Mouse (Mus musculus) testis, adult 2 months (tissue): ENCODE measurements around the gene Olfr601. TPM values are rescaled to one million over a fixed set of nuclear protein-coding genes. Genes with fewer than 3 reads are reported as not detected.
"Not testable (repeated sequence)": the region's sequence is repeated elsewhere in the genome, so short reads cannot be mapped to it uniquely, and the experiment has no call there.

ENCODE experiments used
- H3K27ac ChIP-seq: fragments of 200-500 bp; 2 replicates; pipeline ENCODE4 v1.5.1; 2012; ENCODE audit warnings: low read depth, low read length; ENCODE audit not compliant: control insufficient read depth, insufficient read depth
- H3K27me3 ChIP-seq: fragments of 200-500 bp; 2 replicates; pipeline ENCODE4 v1.6.1; 2012; ENCODE audit warnings: mild to moderate bottlenecking, low read length, moderate library complexity; ENCODE audit not compliant: control insufficient read depth, insufficient read depth
- H3K36me3 ChIP-seq: fragments of 200-500 bp; 2 replicates; pipeline ENCODE4 v1.6.1; 2012; ENCODE audit warnings: mild to moderate bottlenecking, low read length; ENCODE audit not compliant: control insufficient read depth, insufficient read depth
- H3K4me1 ChIP-seq: fragments of 200-500 bp; 2 replicates; pipeline ENCODE4 v1.6.1; 2012; ENCODE audit warnings: low read length; ENCODE audit not compliant: control insufficient read depth, insufficient read depth
- H3K4me3 ChIP-seq: fragments of 200-500 bp; 2 replicates; pipeline ENCODE4 v1.5.1; 2012; ENCODE audit warnings: low read depth, mild to moderate bottlenecking, low read length, moderate library complexity, mixed read lengths; ENCODE audit not compliant: control insufficient read depth
- CTCF ChIP-seq: fragments of 200-500 bp; IDR thresholded peaks from 2 replicates; pipeline ENCODE4 v1.5.1; 2012; ENCODE audit warnings: low read depth, mild to moderate bottlenecking, inconsistent platforms, low read length, moderate library complexity; ENCODE audit not compliant: control insufficient read depth, insufficient read depth, insufficient replicate concordance
- POLR2A ChIP-seq: fragments of 200-500 bp; IDR thresholded peaks from 2 replicates; pipeline ENCODE4 v1.6.1; 2012; ENCODE audit warnings: low read depth, mild to moderate bottlenecking, inconsistent platforms, low read length, moderate library complexity; ENCODE audit not compliant: control insufficient read depth
- polyA plus RNA-seq: library from polyadenylated mRNA; depleted of rRNA; stranded (reverse); fragments of >200 nt; gene quantifications from 2 replicates; pipeline ENCODE4 v1.2.3, GENCODE M21; 2012; rRNA removed

Olfr601 gene
- not detected in 2 replicates for polyA plus RNA-seq

DNA sequence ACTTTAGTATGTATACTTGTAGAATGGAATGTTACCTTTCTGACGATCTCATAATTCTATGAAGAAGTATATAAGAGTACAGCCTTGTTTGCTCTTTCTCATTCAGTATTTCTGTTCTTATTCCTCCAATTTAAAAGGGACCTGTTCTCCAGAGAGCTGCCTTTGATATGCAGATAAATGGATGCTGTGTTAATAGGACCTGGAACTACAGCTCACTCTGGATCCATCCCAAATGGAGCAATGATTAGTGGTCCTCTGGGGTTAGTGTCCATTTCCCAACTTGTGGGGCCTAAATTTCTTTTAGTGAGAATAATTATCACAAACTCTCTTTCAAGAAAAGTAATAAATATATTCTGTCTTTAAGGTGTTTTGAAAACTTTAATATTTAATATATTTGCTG, at the start of gene Olfr601:
Gene Olfr601 (minus strand): TSS at position 101 of the 400 bp plus-strand sequence.
- H3K4me1 ChIP-seq: no peaks in the 10 kb centered on the region
- TF ChIP-seq CTCF: no peak
- TF ChIP-seq POLR2A: no peak
- no peaks in the 10 kb centered on the region for H3K27me3 ChIP-seq
- H3K27ac ChIP-seq: no peak within 1 kb of the TSS
- no peak within 1 kb of the TSS for H3K4me3 ChIP-seq
- H3K36me3 ChIP-seq: no peaks in the 10 kb centered on the region

DNA sequence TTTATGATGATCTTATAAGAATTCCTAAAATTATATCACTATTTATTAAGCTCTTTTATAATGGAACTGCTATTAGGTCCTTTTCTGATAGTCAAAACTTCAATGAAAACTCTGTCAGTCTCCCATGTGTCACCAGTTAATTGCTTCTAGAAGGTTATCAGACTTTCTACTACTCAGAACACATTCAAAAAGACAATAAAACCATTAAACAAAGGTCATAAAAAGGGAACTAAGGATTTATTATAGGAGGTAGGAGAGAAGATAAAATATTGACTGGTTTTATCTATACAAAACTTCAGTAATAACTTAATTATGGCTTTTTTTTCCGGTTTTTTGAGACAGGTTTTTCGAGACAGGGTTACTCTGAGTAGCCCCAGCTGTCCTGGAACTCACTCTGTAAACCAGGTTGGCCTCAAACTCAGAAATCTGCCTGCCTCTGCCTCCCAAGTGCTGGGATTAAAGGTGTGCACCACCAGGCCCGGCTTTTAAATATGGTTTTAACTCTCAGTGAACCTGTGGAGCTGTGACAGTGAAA, 44.1 kb upstream of the Olfr601 start:
- H3K27me3 ChIP-seq, H3K4me3 ChIP-seq, H3K36me3 ChIP-seq, H3K4me1 ChIP-seq, H3K27ac ChIP-seq: not testable (repeated sequence)

DNA sequence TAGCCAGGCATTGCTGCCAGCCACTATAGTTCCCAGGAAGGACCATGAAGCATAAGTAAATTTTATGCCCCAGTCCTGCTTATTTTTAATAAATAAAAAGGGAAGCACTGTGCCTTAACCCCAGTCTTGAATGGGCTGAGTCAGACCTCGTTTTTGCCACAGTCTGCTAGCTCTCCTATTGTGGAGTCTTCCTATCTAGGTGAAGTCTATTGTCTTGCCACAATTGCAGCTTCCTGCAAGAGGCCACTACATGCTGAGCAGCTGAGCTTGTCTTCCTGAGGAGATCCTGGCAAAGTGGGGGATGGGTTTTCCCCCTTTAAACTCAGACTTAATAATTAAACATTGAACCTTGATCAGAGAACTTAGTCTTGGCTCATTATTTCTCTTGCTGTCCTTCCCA, 36.5 kb upstream of the Olfr601 start:
- Histone ChIP-seq H3K4me1 (no peaks in the 10 kb centered on the region), H3K27ac (no peak overlapping the region), H3K4me3 (no peak overlapping the region), H3K36me3 (no peaks in the 10 kb centered on the region), H3K27me3 (no peaks in the 10 kb centered on the region)
- TF ChIP-seq POLR2A: no peak
- TF ChIP-seq CTCF: no peak

DNA sequence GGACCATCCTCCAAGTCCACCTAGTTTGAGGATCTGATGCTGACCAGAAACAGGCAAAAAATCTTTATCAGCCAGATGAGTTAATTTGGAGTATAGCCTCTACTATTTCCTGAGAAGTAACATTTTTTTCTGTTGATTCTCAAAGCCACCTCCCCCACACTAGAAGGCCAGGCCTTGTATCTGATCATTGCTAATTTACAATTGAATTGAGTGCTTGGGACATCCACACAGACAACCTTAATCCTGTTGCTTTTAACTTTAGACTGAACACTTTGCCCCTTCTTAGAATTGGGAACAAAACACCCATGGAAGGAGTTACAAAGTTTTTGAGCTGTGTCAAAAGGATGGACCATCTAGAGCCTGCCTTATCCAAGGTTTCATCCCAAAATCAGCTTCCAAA, 35.3 kb upstream of the Olfr601 start:
- Histone ChIP-seq H3K4me3 (no peak overlapping the region), H3K36me3 (no peaks in the 10 kb centered on the region), H3K27ac (no peak overlapping the region), H3K27me3 (no peaks in the 10 kb centered on the region), H3K4me1 (no peaks in the 10 kb centered on the region)
- no peak for TF ChIP-seq CTCF
- no peak for TF ChIP-seq POLR2A

DNA sequence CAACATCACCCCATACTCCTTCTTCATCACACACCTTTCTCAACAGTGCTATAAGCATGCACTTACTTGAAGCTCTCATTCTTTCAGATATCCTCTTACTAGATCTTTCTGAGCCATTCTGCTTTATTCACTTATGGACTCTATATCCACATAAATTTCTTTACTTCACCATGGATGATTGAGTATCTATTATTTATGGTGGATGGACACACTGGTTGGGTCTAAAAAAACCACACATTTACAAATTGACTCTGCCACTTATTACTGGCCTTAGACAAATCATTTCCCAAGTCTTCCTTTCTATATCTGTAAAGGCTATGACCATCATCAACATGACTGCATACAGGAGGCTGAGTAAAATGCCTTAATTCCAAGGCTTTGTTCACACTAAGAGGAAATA, 23.6 kb upstream of the Olfr601 start, which contains the start of gene Olfr603:
Gene Olfr603 (minus strand): TSS at position 101 of the 400 bp plus-strand sequence.
- no peaks in the 10 kb centered on the region for H3K36me3 ChIP-seq
- TF ChIP-seq CTCF (no peak), POLR2A (no peak)

DNA sequence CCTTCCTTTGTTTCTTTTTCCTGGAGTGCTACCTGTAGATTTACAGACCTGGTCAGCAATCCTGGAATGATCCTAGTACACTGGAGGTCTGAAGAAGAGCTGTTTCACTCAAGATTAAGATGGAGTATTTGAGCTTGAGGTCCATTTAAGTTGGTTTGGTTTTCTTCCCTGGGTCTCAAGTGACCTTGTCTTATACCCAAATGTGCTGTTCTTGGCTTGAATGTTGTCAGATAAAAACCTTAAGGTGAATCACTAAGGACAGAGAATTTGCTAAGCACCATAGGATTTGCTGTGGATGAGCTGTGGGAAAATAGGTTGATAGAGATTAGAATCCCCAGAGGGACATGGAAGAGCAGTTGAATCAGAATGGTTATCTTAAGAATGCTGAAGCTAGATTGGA, 12.9 kb downstream of the Olfr601 start, which contains the start of gene Olfr600:
Gene Olfr600 (minus strand): TSS at position 101 of the 400 bp plus-strand sequence.
- no peak within 1 kb of the TSS for H3K27ac ChIP-seq
- H3K36me3 ChIP-seq: no peaks in the 10 kb centered on the region
- H3K4me1 ChIP-seq: no peaks in the 10 kb centered on the region
- no peaks in the 10 kb centered on the region for H3K27me3 ChIP-seq
- TF ChIP-seq POLR2A (no peak), CTCF (no peak)
- no peak within 1 kb of the TSS for H3K4me3 ChIP-seq

More for the DNA sequence above, 23.6 kb upstream of the Olfr601 start, which contains the start of gene Olfr603:
- Histone ChIP-seq H3K27ac (no peak within 1 kb of the TSS), H3K4me3 (no peak within 1 kb of the TSS), H3K4me1 (no peaks in the 10 kb centered on the region), H3K27me3 (no peaks in the 10 kb centered on the region)

DNA sequence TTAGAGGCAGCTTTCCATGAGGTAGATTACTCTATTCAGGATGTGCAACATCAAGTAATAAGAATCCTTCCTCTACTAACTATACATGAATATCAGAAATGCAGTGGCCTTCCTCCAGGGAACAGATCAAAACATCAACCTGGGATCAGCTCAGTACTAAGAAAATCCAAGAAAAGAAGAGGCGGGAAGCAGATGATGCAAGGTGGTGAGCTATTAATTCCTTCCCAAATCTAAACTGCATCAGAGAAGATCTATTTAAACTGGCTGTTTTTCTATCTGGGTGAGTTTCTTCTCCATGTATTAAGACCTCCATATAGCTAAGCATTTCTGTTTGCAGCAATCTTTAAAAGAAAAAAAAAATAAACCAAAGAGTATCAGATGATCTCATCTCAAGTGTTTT, 26.8 kb downstream of the Olfr601 start, which contains the start of gene Olfr599:
Gene Olfr599 (plus strand): TSS at position 301 of the 400 bp plus-strand sequence.
- H3K4me3 ChIP-seq: no peak within 1 kb of the TSS
- H3K4me1 ChIP-seq: peaks cover 5% of the 10 kb centered on the region
- no peaks in the 10 kb centered on the region for H3K27me3 ChIP-seq
- no peak within 1 kb of the TSS for H3K27ac ChIP-seq
- no peak for TF ChIP-seq CTCF
- no peak for TF ChIP-seq POLR2A
- H3K36me3 ChIP-seq: no peaks in the 10 kb centered on the region

DNA sequence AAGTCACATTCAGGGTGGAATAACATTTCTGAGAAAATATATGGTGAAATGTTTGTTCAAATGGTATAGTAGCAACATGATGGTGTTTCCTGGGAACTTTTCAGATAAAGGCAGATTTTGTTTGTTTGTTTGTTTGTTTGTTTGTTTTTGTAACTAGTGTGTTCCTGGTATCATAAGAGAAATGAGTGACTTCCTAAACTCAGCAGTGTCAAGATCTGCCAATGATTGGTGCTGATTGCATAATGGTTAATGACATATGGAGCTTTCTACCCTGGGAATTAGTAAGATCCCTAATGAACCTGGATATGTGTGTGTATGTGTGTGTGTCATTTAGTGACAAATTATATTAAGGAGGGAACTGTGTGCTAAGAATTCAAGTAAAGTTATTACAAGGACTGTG, 39.2 kb downstream of the Olfr601 start, which contains the start of gene Olfr598:
Gene Olfr598 (plus strand): TSS at position 301 of the 400 bp plus-strand sequence.
- Histone ChIP-seq H3K4me3 (no peak within 1 kb of the TSS), H3K36me3 (no peaks in the 10 kb centered on the region), H3K27ac (no peak within 1 kb of the TSS), H3K4me1 (no peaks in the 10 kb centered on the region), H3K27me3 (no peaks in the 10 kb centered on the region)
- TF ChIP-seq POLR2A: no peak
- no peak for TF ChIP-seq CTCF

DNA sequence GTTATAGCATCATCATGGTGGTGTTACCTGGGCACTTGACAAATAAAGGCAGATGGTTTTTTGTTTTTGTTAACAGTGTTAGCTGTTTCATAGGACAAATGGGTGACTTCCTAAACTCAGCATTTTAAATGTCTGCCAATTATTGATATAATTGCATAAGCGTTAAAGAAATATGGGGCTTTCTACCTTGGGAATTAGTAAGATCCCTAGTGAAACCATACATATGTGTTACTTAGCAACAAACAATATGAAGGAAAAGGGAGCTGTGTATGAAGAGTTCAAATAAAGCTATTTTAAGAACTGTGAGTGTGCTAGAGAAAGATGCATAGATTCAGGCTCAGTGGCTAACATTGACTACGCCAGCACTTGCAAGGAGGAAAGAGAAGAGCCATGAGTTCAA, 46.4 kb downstream of the Olfr601 start, which contains the start of gene Olfr597:
Gene Olfr597 (plus strand): TSS at position 301 of the 400 bp plus-strand sequence.
- H3K36me3 ChIP-seq: not testable (repeated sequence)

More for the DNA sequence above, 46.4 kb downstream of the Olfr601 start, which contains the start of gene Olfr597:
- H3K27me3 ChIP-seq, H3K27ac ChIP-seq, H3K4me3 ChIP-seq, H3K4me1 ChIP-seq: not testable (repeated sequence)
